Mouse (Mus musculus) left cerebral cortex, postnatal 4 days (tissue): ENCODE measurements around the gene Resp18. TPM values are rescaled to one million over a fixed set of nuclear protein-coding genes. Genes with fewer than 3 reads are reported as not detected.
"Not testable (repeated sequence)": the region's sequence is repeated elsewhere in the genome, so short reads cannot be mapped to it uniquely, and the experiment has no call there.

Experiments
- DNase-seq: peaks from one replicate; pipeline ENCODE4 v3.0.0-alpha.2; 2022
- intact Hi-C: fragments of 180-260 bp; cut with DNase I; formaldehyde crosslinking; loops from one replicate; pipeline ENCODE4 v1.15.1; 2025
- total RNA-seq, 2 experiments: library from RNA; stranded (reverse); gene quantifications; 2 replicates each; pipeline ENCODE4 v1.2.3; 2021

The Resp18 gene
- total RNA-seq, 2 experiments from 2014 or later: 29.3 to 58.0 TPM

DNA sequence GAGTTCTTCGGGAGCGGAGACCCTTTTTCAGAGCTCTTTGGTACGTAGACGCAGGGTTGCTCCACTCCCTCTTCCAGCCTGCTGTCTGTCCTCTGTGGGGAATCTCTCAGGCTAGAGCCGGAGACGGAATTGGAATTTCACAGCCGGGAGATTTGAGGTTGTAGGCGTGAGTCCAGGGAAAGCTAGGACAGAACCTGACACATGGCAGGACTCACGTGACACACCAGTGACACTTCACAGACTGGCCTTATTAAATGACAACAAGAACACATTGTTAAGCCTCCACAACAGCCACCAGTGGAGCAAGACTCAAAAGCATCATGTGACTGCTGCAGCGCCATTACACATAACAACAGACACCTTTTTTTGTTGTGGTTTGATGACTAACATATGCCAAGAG is 38.6 kb downstream of the Resp18 start:
- intact Hi-C loops: no loop called here
- no peak for DNase-seq

- intact Hi-C loops: no loop called here
- peak; percentile 77 for DNase-seq
Measured at GRCm38 (mm10) chr1:75236117-75237050, 41.8 kb downstream of the Resp18 start, which contains the start of gene Dnajb2. Dnajb2 (plus strand) TSS chr1:75236406.

- intact Hi-C loops: no loop called here
- DNase-seq: peak; percentile 85
Measured at GRCm38 (mm10) chr1:75234606-75235005, 43.6 kb downstream of the Resp18 start.

GRCm38 (mm10) chr1:75232489-75232888 is 45.7 kb downstream of the Resp18 start:
- DNase-seq, intact Hi-C loops: not testable (repeated sequence)

DNA sequence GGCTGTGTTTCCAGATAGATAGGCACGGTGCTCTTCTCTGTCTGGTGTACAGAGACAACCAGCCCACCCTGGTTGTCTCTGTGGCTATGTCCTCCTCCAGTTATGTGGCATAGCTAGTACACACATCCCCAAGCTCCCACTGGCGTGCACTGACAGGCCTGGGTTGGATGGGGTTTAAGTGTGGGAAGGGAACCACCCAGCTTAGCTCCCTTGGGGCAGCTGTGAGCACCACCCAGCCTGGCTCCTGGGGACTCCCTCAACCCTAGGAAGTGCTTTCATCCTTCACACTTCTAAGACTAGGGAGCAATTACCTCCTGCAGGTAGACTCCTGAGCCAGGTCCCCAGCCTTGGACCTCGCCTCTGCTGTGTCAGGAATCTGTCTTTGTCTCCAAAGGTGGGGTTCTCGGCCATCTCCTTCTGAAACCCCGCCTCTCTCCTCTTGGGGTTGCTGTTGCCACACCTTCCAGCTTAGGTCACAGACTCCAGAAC is 46.5 kb downstream of the Resp18 start, which contains the start of gene A630095N17Rik:
Gene A630095N17Rik, minus strand, starts transcription at position 439 of the 489 bp plus-strand sequence.
- intact Hi-C loops: no loop called here
- no peak for DNase-seq

- no peak for DNase-seq
- intact Hi-C loops: no loop called here
Measured at GRCm38 (mm10) chr1:75231224-75231623, 47.0 kb downstream of the Resp18 start.

- DNase-seq: no peak
- intact Hi-C loops: no loop called here
Measured at GRCm38 (mm10) chr1:75230335-75230994, 47.8 kb downstream of the Resp18 start.

GRCm38 (mm10) chr1:75229158-75229557 is 49.1 kb downstream of the Resp18 start:
- intact Hi-C loops: no loop called here
- DNase-seq: no peak

DNA sequence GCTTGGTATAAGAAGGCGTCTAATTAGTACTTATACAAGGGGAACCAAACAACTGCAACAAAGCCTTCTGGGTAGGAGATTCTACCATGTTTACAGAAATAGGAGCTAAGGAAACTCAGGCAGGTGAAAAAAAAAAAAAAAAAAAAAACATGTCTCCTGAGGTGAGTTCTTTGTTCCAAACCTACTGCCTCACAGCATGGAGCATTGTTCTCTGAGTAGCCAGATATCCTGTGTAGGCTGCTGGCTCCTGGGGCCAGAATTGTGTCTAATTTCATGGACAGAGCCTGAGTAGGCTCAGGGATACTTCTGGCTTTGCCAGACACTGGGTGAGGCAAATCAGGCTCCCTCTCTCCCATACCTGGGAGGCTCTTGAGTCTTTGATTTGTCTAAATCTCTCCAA is 50.6 kb downstream of the Resp18 start:
- intact Hi-C loops: no loop called here
- DNase-seq: no peak

GRCm38 (mm10) chr1:75226138-75226537 is 52.1 kb downstream of the Resp18 start:
- no peak for DNase-seq
- intact Hi-C loops: no loop called here

GRCm38 (mm10) chr1:75225473-75225872 is 52.7 kb downstream of the Resp18 start:
- intact Hi-C loops: no loop called here
- no peak for DNase-seq

DNA sequence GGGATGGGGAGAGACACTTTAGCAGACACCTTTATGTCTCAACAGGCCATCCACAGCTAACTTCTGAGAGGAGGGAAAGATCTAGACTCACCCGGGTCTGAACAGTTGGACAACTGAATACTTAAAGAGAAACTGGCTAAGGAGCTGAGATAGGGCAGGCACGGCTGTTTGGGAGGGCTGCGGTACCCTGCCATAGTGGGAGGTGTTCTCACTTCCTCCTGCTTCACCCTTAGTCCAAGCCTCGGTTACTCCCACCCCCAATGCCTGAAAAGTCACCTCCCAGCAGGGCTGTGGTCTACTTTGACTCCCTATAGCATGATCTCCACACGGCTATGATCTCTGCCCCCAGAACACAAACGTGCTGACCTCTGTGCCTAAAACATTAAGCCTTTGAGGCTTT is 54.7 kb downstream of the Resp18 start:
- intact Hi-C loops: no loop called here
- no peak for DNase-seq

GRCm38 (mm10) chr1:75222926-75223325 is 55.3 kb downstream of the Resp18 start:
- intact Hi-C loops: no loop called here
- no peak for DNase-seq

Other genes with a start within 250 kb of the Resp18 start
- gene Nhej1, start 153.2 kb downstream of the Resp18 start, total RNA-seq: 1 to 10 TPM; 2.3 to 2.5 TPM
- gene Slc23a3, start 144.5 kb downstream of the Resp18 start, total RNA-seq: not detected
- gene Cnppd1, start 135.7 kb downstream of the Resp18 start, total RNA-seq: 10 to 100 TPM; 37.7 to 44.4 TPM
- 100 to 1,000 TPM; 122 to 123 TPM for gene Retreg2, start 135.6 kb downstream of the Resp18 start, total RNA-seq
- 10 to 100 TPM; 19.2 to 21.4 TPM for gene Zfand2b, start 109.8 kb downstream of the Resp18 start, total RNA-seq
- gene Abcb6, start 98.0 kb downstream of the Resp18 start, total RNA-seq: 10 to 100 TPM; 47.4 to 48.1 TPM
- 10 to 100 TPM; 12.7 to 18.1 TPM for gene Ankzf1, start 86.3 kb downstream of the Resp18 start, total RNA-seq
- gene Atg9a, start 86.2 kb downstream of the Resp18 start, total RNA-seq: 10 to 100 TPM; 62.7 to 75.7 TPM
- 10 to 100 TPM; 24.3 to 25.3 TPM for gene Glb1l, start 67.6 kb downstream of the Resp18 start, total RNA-seq
- 100 to 1,000 TPM; 101 to 119 TPM for gene Stk16, start 67.6 kb downstream of the Resp18 start, total RNA-seq
- gene Tuba4a, start 58.5 kb downstream of the Resp18 start, total RNA-seq: 100 to 1,000 TPM; 101 to 111 TPM
- gene A630095N17Rik, start 46.3 kb downstream of the Resp18 start, total RNA-seq: not detected
- 10 to 100 TPM; 54.7 to 61.3 TPM for gene Dnajb2, start 42.0 kb downstream of the Resp18 start, total RNA-seq
- 100 to 1,000 TPM; 101 to 122 TPM for gene Ptprn, start 13.9 kb downstream of the Resp18 start, total RNA-seq
- 10 to 100 TPM; 87.9 to 96.9 TPM for gene Dnpep, start 39.6 kb upstream of the Resp18 start, total RNA-seq
- 1 to 10 TPM; 1.6 to 2.5 TPM for gene Des, start 81.9 kb upstream of the Resp18 start, total RNA-seq
- 100 to 1,000 TPM; 131 to 143 TPM for gene Speg, start 96.9 kb upstream of the Resp18 start, total RNA-seq
- gene Gmppa, start 157.5 kb upstream of the Resp18 start, total RNA-seq: 10 to 100 TPM; 47.9 to 60.5 TPM
- gene Asic4, start 172.0 kb upstream of the Resp18 start, total RNA-seq: 10 to 100 TPM in 1 of 2 experiments, 1 to 10 TPM in 1; 8.6 to 10.2 TPM
- gene Chpf, start 200.9 kb upstream of the Resp18 start, total RNA-seq: 10 to 100 TPM; 61.3 to 67.7 TPM
- gene Tmem198, start 201.1 kb upstream of the Resp18 start, total RNA-seq: 10 to 100 TPM; 41.8 to 43.5 TPM
- gene Obsl1, start 228.0 kb upstream of the Resp18 start, total RNA-seq: 10 to 100 TPM; 39.3 to 46.6 TPM
- 10 to 100 TPM; 42.4 to 42.8 TPM for gene Inha, start 228.7 kb upstream of the Resp18 start, total RNA-seq
- 10 to 100 TPM; 28.0 to 33.7 TPM for gene Stk11ip, start 243.1 kb upstream of the Resp18 start, total RNA-seq